Mouse (Mus musculus): ENCODE measurements around the gene Trim10. TPM values are rescaled to one million over a fixed set of nuclear protein-coding genes. Genes with fewer than 3 reads are reported as not detected.

Trim10 gene
- polyA plus RNA-seq, 1 experiment: 0.13 TPM

- Histone ChIP-seq H3K4me1 (ENCODE audit: control insufficient read depth, insufficient read depth, low read length) (no peaks in the 10 kb centered on the region), H3K27ac (ENCODE audit: insufficient read depth, low read length) (no peak within 1 kb of the TSS), H3K4me3 (replicated peaks; ENCODE audit: insufficient read depth, low read depth, low read length) (no peak within 1 kb of the TSS), H3K27me3 (ENCODE audit: control insufficient read depth, insufficient read depth, low read length) (no peaks in the 10 kb centered on the region)
- no peak for DNase-seq
- 73% methylated on average over 6 of the region's 6 CpGs for WGBS
- no peak for TF ChIP-seq CTCF (IDR thresholded peaks at IDR 0.05; ENCODE audit: borderline replicate concordance, insufficient read depth, low read depth, low read length)
- TF ChIP-seq POLR2A (IDR thresholded peaks at IDR 0.05; ENCODE audit: borderline replicate concordance, insufficient read depth, low read length): no peak
Observed at GRCm38 (mm10) chr17:36897552-36898205, 28.3 kb downstream of the Trim10 start, which contains the start of gene Trim31. Gene Trim31 (plus strand): TSS chr17:36898118.

- DNase-seq: no peak
- WGBS: 84% methylated on average over 4 of the region's 4 CpGs
- Histone ChIP-seq H3K27ac (ENCODE audit: insufficient read depth, low read length) (no peak overlapping the region), H3K27me3 (ENCODE audit: control insufficient read depth, insufficient read depth, low read length) (no peaks in the 10 kb centered on the region), H3K4me1 (ENCODE audit: control insufficient read depth, insufficient read depth, low read length) (no peaks in the 10 kb centered on the region), H3K4me3 (replicated peaks; ENCODE audit: insufficient read depth, low read depth, low read length) (no peak overlapping the region)
- TF ChIP-seq POLR2A (IDR thresholded peaks at IDR 0.05; ENCODE audit: borderline replicate concordance, insufficient read depth, low read length): no peak
- TF ChIP-seq CTCF (IDR thresholded peaks at IDR 0.05; ENCODE audit: borderline replicate concordance, insufficient read depth, low read depth, low read length): no peak
Observed at GRCm38 (mm10) chr17:36899376-36899775, 30.0 kb downstream of the Trim10 start.

DNA sequence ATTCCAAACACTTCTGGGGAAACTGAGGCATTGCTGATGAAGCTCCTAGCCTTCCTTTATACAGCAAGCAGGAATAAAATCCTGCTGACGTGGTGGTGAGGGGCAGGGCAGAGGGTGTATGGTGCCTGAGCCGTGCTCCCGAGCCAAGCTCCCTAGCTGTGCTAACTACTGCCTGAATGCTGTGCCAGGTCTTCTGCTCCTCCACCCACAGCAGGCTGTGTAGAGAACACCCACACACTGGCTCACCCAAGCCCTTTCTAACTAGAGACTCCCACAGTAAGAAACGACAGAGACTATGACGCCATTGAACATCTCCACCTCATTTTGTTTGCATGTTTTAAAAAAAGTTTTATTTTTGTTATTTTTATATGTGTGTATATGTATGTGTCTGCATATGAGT lies 30.6 kb downstream of the Trim10 start:
- no peak overlapping the region for H3K27ac ChIP-seq (ENCODE audit: insufficient read depth, low read length)
- TF ChIP-seq CTCF (IDR thresholded peaks at IDR 0.05; ENCODE audit: borderline replicate concordance, insufficient read depth, low read depth, low read length) (no peak), POLR2A (IDR thresholded peaks at IDR 0.05; ENCODE audit: borderline replicate concordance, insufficient read depth, low read length) (no peak)
- no peak overlapping the region for H3K4me3 ChIP-seq (replicated peaks; ENCODE audit: insufficient read depth, low read depth, low read length)
- no peaks in the 10 kb centered on the region for H3K4me1 ChIP-seq (ENCODE audit: control insufficient read depth, insufficient read depth, low read length)
- WGBS: 38% methylated on average over 5 of the region's 5 CpGs
- DNase-seq: no peak
- H3K27me3 ChIP-seq (ENCODE audit: control insufficient read depth, insufficient read depth, low read length): no peaks in the 10 kb centered on the region

DNA sequence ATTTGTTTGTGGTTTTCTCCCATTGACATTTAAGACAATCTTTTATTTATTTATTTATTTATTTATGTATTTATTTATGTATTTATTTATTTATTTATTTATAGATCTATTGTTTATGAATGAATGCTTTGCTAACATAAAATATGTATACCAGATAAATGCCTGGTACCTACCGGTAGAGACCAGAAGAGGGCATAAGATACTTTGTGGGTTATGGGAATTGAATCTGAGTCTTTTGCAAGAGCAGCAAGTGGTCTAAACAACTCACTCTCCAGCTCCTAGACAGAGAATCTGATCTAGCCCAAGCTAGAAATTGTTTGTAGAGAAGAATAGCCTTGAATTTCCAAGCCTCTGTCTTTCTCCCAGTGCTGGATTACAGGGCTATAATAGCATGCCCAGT lies 31.3 kb downstream of the Trim10 start:
- Histone ChIP-seq H3K4me3 (replicated peaks; ENCODE audit: insufficient read depth, low read depth, low read length) (no peak overlapping the region), H3K27ac (ENCODE audit: insufficient read depth, low read length) (no peak overlapping the region), H3K4me1 (ENCODE audit: control insufficient read depth, insufficient read depth, low read length) (no peaks in the 10 kb centered on the region), H3K27me3 (ENCODE audit: control insufficient read depth, insufficient read depth, low read length) (no peaks in the 10 kb centered on the region)
- 23% methylated on average over 1 of the region's 1 CpGs for WGBS
- DNase-seq: no peak
- TF ChIP-seq CTCF (IDR thresholded peaks at IDR 0.05; ENCODE audit: borderline replicate concordance, insufficient read depth, low read depth, low read length) (no peak), POLR2A (IDR thresholded peaks at IDR 0.05; ENCODE audit: borderline replicate concordance, insufficient read depth, low read length) (no peak)

- TF ChIP-seq CTCF (IDR thresholded peaks at IDR 0.05; ENCODE audit: borderline replicate concordance, insufficient read depth, low read depth, low read length) (no peak), POLR2A (IDR thresholded peaks at IDR 0.05; ENCODE audit: borderline replicate concordance, insufficient read depth, low read length) (no peak)
- DNase-seq: no peak
- WGBS: 66% methylated on average over 3 of the region's 3 CpGs
Observed at GRCm38 (mm10) chr17:36903651-36904050, 34.3 kb downstream of the Trim10 start.

DNA sequence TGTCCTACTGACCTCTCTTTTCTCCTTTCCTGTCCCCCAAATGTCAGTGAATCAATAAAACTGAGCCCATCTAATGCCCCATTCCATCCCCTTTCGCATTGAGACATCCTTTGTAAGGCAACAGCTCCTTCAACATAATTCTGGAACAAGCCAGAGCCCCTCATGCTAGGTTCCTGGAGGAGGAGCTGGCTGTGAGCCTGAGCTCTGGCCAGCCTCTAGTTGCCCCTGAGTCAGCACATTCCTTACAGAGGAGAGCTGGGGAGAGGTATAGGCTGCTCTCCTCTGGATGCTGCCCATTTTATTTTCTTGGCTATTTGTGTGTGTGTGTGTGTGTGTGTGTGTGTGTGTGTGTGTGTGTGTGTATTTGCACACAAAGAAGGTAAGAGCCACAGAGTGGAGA lies 38.9 kb downstream of the Trim10 start:
- no peak for DNase-seq
- TF ChIP-seq CTCF (IDR thresholded peaks at IDR 0.05; ENCODE audit: borderline replicate concordance, insufficient read depth, low read depth, low read length): no peak
- TF ChIP-seq POLR2A (IDR thresholded peaks at IDR 0.05; ENCODE audit: borderline replicate concordance, insufficient read depth, low read length): no peak
- H3K4me3 ChIP-seq (replicated peaks; ENCODE audit: insufficient read depth, low read depth, low read length): no peak overlapping the region
- WGBS: 33% methylated on average over 1 of the region's 1 CpGs
- no peak overlapping the region for H3K27ac ChIP-seq (ENCODE audit: insufficient read depth, low read length)
- H3K4me1 ChIP-seq (ENCODE audit: control insufficient read depth, insufficient read depth, low read length): no peaks in the 10 kb centered on the region
- no peaks in the 10 kb centered on the region; the same call in 1 of the 2 replicates for H3K27me3 ChIP-seq (ENCODE audit: control insufficient read depth, insufficient read depth, low read length)

More at GRCm38 (mm10) chr17:36903651-36904050, 34.3 kb downstream of the Trim10 start:
- no peak overlapping the region for H3K4me3 ChIP-seq (replicated peaks; ENCODE audit: insufficient read depth, low read depth, low read length)
- no peaks in the 10 kb centered on the region; the same call in 1 of the 2 replicates for H3K27me3 ChIP-seq (ENCODE audit: control insufficient read depth, insufficient read depth, low read length)
- H3K27ac ChIP-seq (ENCODE audit: insufficient read depth, low read length): no peak overlapping the region
- no peaks in the 10 kb centered on the region for H3K4me1 ChIP-seq (ENCODE audit: control insufficient read depth, insufficient read depth, low read length)

- H3K4me1 ChIP-seq (ENCODE audit: control insufficient read depth, insufficient read depth, low read length): no peaks in the 10 kb centered on the region
- TF ChIP-seq CTCF (IDR thresholded peaks at IDR 0.05; ENCODE audit: borderline replicate concordance, insufficient read depth, low read depth, low read length): no peak
- TF ChIP-seq POLR2A (IDR thresholded peaks at IDR 0.05; ENCODE audit: borderline replicate concordance, insufficient read depth, low read length): no peak
- WGBS: 60% methylated on average over 4 of the region's 4 CpGs
- no peaks in the 10 kb centered on the region; the same call in 1 of the 2 replicates for H3K27me3 ChIP-seq (ENCODE audit: control insufficient read depth, insufficient read depth, low read length)
- H3K4me3 ChIP-seq (replicated peaks; ENCODE audit: insufficient read depth, low read depth, low read length): no peak overlapping the region
- no peak for DNase-seq
- no peak overlapping the region for H3K27ac ChIP-seq (ENCODE audit: insufficient read depth, low read length)
Observed at GRCm38 (mm10) chr17:36909802-36910201, 40.4 kb downstream of the Trim10 start.

DNA sequence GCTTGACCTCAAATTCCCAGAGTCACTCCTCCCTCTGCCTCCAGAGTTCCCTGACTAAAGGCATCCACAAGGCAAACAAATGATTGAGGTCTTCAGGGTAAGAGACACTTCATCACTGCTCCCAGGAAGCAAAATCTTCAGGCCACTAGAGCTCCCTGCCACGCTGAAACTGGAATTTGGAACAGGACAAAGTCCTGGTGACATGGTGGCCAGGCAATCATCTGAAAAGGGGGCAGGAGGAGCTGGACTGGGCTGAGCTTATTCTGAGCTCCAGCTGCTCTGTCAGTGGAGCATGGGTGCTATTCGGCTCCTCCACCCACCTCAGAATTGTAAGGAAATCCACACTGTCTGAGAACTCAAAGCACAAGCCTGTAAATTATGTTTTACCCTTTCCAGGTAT lies 42.7 kb downstream of the Trim10 start:
- H3K27me3 ChIP-seq (ENCODE audit: control insufficient read depth, insufficient read depth, low read length): no peaks in the 10 kb centered on the region
- no peak overlapping the region for H3K27ac ChIP-seq (ENCODE audit: insufficient read depth, low read length)
- no peak overlapping the region for H3K4me3 ChIP-seq (replicated peaks; ENCODE audit: insufficient read depth, low read depth, low read length)
- DNase-seq: no peak
- TF ChIP-seq CTCF (IDR thresholded peaks at IDR 0.05; ENCODE audit: borderline replicate concordance, insufficient read depth, low read depth, low read length): no peak
- no peak for TF ChIP-seq POLR2A (IDR thresholded peaks at IDR 0.05; ENCODE audit: borderline replicate concordance, insufficient read depth, low read length)
- 73% methylated on average over 2 of the region's 2 CpGs for WGBS
- H3K4me1 ChIP-seq (ENCODE audit: control insufficient read depth, insufficient read depth, low read length): no peaks in the 10 kb centered on the region

Data from cerebellum, adult 2 months (tissue).